ENCODE assay signal across 16 mouse cellular contexts in genomic region chr2:75419142-75419541, GRCm38 (mm10).
"Had no signal": no experiment of that assay in that cellular context is flagged by ENCODE, and none has a peak within 500 bp of the region (broad histone marks: within the 10 kb centered on the region; RNA-seq: fewer than 3 reads in every experiment).

No protein-coding gene starts in this region.

- DNase-seq: retina, postnatal 1 day; right cerebral cortex, adult 18-20 months; right cerebral cortex, postnatal 14 days; right cerebral cortex, postnatal 25 days; right cerebral cortex, postnatal 4 days; spleen, adult 18-20 months; thymus, adult 18-20 months; thymus, adult 2 months; thymus, postnatal 14 days; thymus, postnatal 25 days; thymus, postnatal 36 days; thymus, postnatal 4 days had no signal

- H3K27ac ChIP-seq: neural tube, embryonic 13.5 days; neural tube, embryonic 15.5 days; stomach, embryonic 15.5 days; stomach, postnatal 0 days had no signal

- H3K4me1 ChIP-seq: stomach, embryonic 15.5 days had no signal

- H3K27me3 ChIP-seq: neural tube, embryonic 13.5 days; neural tube, embryonic 15.5 days; stomach, embryonic 15.5 days had no signal

- H3K4me3 ChIP-seq: neural tube, embryonic 13.5 days; neural tube, embryonic 15.5 days; stomach, embryonic 15.5 days had no signal

- H3K36me3 ChIP-seq: neural tube, embryonic 13.5 days; neural tube, embryonic 15.5 days; stomach, embryonic 15.5 days had no signal

- H3K9me3 ChIP-seq: neural tube, embryonic 13.5 days; neural tube, embryonic 15.5 days; stomach, embryonic 15.5 days had no signal

- H3K9ac ChIP-seq: neural tube, embryonic 13.5 days; neural tube, embryonic 15.5 days; stomach, embryonic 15.5 days had no signal
